12 mouse cellular contexts compared by ENCODE assay signal in the genomic region with DNA sequence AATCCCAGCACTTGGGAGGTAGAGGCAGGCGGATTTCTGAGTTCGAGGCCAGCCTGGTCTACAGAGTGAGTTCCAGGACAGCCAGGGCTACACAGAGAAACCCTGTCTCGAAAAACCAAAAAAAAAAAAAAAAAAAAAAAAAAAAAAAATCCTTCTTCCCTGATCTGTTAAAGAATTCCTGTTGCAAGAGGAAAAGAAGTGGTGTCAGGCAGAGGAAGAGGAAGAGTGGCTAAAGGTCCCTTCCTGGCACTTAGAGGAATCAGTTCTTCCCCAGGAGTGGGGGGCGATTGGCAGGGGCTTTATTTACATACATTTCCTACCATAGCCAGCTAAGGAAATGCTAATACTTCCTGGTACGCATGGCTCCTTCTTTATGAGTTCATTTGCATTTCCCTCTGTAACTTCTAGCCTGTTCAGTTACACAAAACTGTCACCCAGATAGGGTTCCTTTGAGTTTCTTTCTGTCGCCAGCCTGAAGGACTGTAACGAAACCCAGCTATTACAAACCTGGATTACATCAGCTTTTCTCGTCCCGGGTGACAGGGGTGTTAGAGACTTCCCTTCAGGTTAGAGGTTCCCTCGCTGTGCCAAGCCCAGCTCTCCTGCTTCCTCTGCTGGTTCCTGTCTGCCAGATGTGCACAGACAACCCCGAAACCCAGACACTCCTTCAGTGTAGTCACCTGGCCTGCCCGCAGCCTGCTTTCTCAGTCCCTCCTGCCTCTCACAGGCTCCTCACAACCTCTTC. TPM values are rescaled to one million over a fixed set of nuclear protein-coding genes. Genes with fewer than 3 reads are reported as not detected.
DNase-seq lines count a peak whose midpoint lies in the region; ATAC-seq and TF ChIP-seq lines count a peak whose summit lies in the region.
"Had no signal": no experiment of that assay in that cellular context is flagged by ENCODE, and none has a peak within 500 bp of the region (broad histone marks: within the 10 kb centered on the region; RNA-seq: fewer than 3 reads in every experiment).

No protein-coding gene starts in this region.

- no peak for TF ChIP-seq CTCF in lung, postnatal 0 days (IDR thresholded peaks at IDR 0.05)
- TF ChIP-seq CTCF in lung, adult 2 months (IDR thresholded peaks at IDR 0.05; ENCODE audit: insufficient read depth, low read length), result no peak

- no peak overlapping the region for H3K4me3 ChIP-seq in heart, embryonic 10.5 days
- H3K4me3 ChIP-seq in lung, postnatal 0 days (ENCODE audit: low read depth, low read length), result no peak overlapping the region
- H3K4me3 ChIP-seq in lung, adult 2 months (replicated peaks; ENCODE audit: extremely low read depth, low read depth, low read length), result no peak overlapping the region
- no peak overlapping the region for H3K4me3 ChIP-seq in embryonic facial prominence, embryonic 11.5 days (ENCODE audit: low read depth, low read length)
- H3K4me3 ChIP-seq: erythroblast, embryonic 14.5 days had no signal

- H3K4me1 ChIP-seq in heart, embryonic 10.5 days, result peaks cover 18% of the 10 kb centered on the region
- H3K4me1 ChIP-seq in lung, postnatal 0 days (ENCODE audit: insufficient read depth, low read depth, low read length), result no peaks in the 10 kb centered on the region
- peaks cover under 1% of the 10 kb centered on the region; the same call in 1 of the 2 replicates for H3K4me1 ChIP-seq in lung, adult 2 months (ENCODE audit: control insufficient read depth, insufficient read depth, low read length)
- peaks cover 4% of the 10 kb centered on the region; the same call in 1 of the 2 replicates for H3K4me1 ChIP-seq in embryonic facial prominence, embryonic 11.5 days (ENCODE audit: control insufficient read depth, insufficient read depth, low read length)

- no peak overlapping the region for H3K9ac ChIP-seq in lung, postnatal 0 days (replicated peaks; ENCODE audit: low read depth)
- peak overlapping the region; percentile 13; the same call in 1 of the 2 replicates for H3K9ac ChIP-seq in embryonic facial prominence, embryonic 11.5 days (replicated peaks; ENCODE audit: low read length)

- no peak for TF ChIP-seq EP300 in lung, postnatal 0 days (IDR thresholded peaks at IDR 0.05)

- H3K36me3 ChIP-seq in heart, embryonic 10.5 days, result no peaks in the 10 kb centered on the region
- no peaks in the 10 kb centered on the region for H3K36me3 ChIP-seq in lung, postnatal 0 days (ENCODE audit: insufficient read depth, low read length)
- no peaks in the 10 kb centered on the region for H3K36me3 ChIP-seq in embryonic facial prominence, embryonic 11.5 days (replicated peaks; ENCODE audit: control insufficient read depth, insufficient read depth, low read depth, low read length)
- H3K36me3 ChIP-seq in splenic B cell, adult 2 months (ENCODE audit: control insufficient read depth, insufficient read depth, low read length, poor library complexity, severe bottlenecking), result no peaks in the 10 kb centered on the region

- no peaks in the 10 kb centered on the region for H3K27me3 ChIP-seq in heart, embryonic 10.5 days (ENCODE audit: insufficient read depth, poor library complexity, severe bottlenecking)
- H3K27me3 ChIP-seq in lung, postnatal 0 days (replicated peaks; ENCODE audit: insufficient read depth, low read length), result no peaks in the 10 kb centered on the region
- H3K27me3 ChIP-seq in embryonic facial prominence, embryonic 11.5 days (ENCODE audit: control insufficient read depth, insufficient read depth, low read length), result no peaks in the 10 kb centered on the region; the same call in 1 of the 2 replicates
- H3K27me3 ChIP-seq in splenic B cell, adult 2 months (ENCODE audit: control insufficient read depth, insufficient read depth, low read length, poor library complexity, severe bottlenecking), result no peaks in the 10 kb centered on the region

- no peak for DNase-seq in heart, embryonic 10.5 days (ENCODE audit: low spot score)
- no peak for DNase-seq in heart, adult 9 months (ENCODE audit: low spot score in 2 of 2)
- peak; percentile 19 for DNase-seq in lung, postnatal 0 days (ENCODE audit: low spot score)
- no peak for DNase-seq in lung, adult 2 months
- no peak for DNase-seq in embryonic facial prominence, embryonic 11.5 days (ENCODE audit: low spot score)
- peak; percentile 28 for DNase-seq in splenic B cell, adult 2 months (ENCODE audit: low read depth, low spot score)
- no peak for DNase-seq in yolk sac, embryonic 10.5 days (ENCODE audit: low spot score)
- DNase-seq in layer of hippocampus, postnatal 14 days (ENCODE audit: low spot score in 2 of 2), result no peak
- DNase-seq: cerebellum, adult 9-10 months; kidney, postnatal 36 days; right cerebral cortex, postnatal 4 days had no signal

- H3K4me2 ChIP-seq in lung, postnatal 0 days (replicated peaks; ENCODE audit: low read depth, low read length), result no peak overlapping the region
- no peak overlapping the region for H3K4me2 ChIP-seq in embryonic facial prominence, embryonic 11.5 days (ENCODE audit: low read depth, low read length)

- ATAC-seq in lung, postnatal 0 days, result 0 out of 2 replicates have a peak, but pooled peaks have one; percentile 19
- no peak for ATAC-seq in embryonic facial prominence, embryonic 11.5 days (replicated peaks; ENCODE audit: insufficient number of reproducible peaks, low FRiP score, low TSS enrichment, low read depth)

- H3K27ac ChIP-seq in heart, embryonic 10.5 days, result peak overlapping the region; percentile 52; the same call in 1 of the 2 replicates
- peak overlapping the region; percentile 38 for H3K27ac ChIP-seq in lung, postnatal 0 days (ENCODE audit: low read length)
- H3K27ac ChIP-seq in embryonic facial prominence, embryonic 11.5 days (replicated peaks; ENCODE audit: low read depth, low read length), result no peak overlapping the region; the same call in 1 of the 2 replicates

- TF ChIP-seq POLR2A in lung, adult 2 months (IDR thresholded peaks at IDR 0.05; ENCODE audit: borderline replicate concordance, extremely low read depth, low read depth, low read length), result no peak

- H3K9me3 ChIP-seq in heart, embryonic 10.5 days, result no peaks in the 10 kb centered on the region
- no peaks in the 10 kb centered on the region for H3K9me3 ChIP-seq in lung, postnatal 0 days (ENCODE audit: low read length)
- H3K9me3 ChIP-seq in embryonic facial prominence, embryonic 11.5 days (replicated peaks; ENCODE audit: control insufficient read depth, low read length), result no peaks in the 10 kb centered on the region

- WGBS in heart, embryonic 10.5 days, result 41% methylated on average over 11 of the region's 12 CpGs
- WGBS in lung, postnatal 0 days, result 48% methylated on average over 12 of the region's 12 CpGs
- 36% methylated on average over 12 of the region's 12 CpGs for WGBS in lung, adult 2 months
- WGBS in embryonic facial prominence, embryonic 11.5 days, result 53% methylated on average over 12 of the region's 12 CpGs

RNA-seq across cellular contexts. Expression of a gene that starts 6.1 kb away (rescaled TPM):
- 23.9 and 27.8 TPM in 2 replicates for polyA plus RNA-seq in heart, embryonic 10.5 days (2016; fragmentation: Nextera tagmentation; extraction: Ambion mirVana)
- 25.3 and 27.7 TPM in 2 replicates for polyA plus RNA-seq in lung, postnatal 0 days (2015; fragmentation: Nextera tagmentation; extraction: Ambion mirVana)
- polyA plus RNA-seq in lung, adult 2 months (2012; rRNA removed), result 39.3 and 53.9 TPM in 2 replicates
- polyA plus RNA-seq in embryonic facial prominence, embryonic 11.5 days (2014; fragmentation: Nextera tagmentation; extraction: Ambion mirVana), result 10.2 and 14.0 TPM in 2 replicates
- 10 to 100 TPM; 95.0 to 99.2 TPM for total RNA-seq in layer of hippocampus, postnatal 14 days (2021)

RNA-seq across cellular contexts. Expression of a gene that starts 10.5 kb away (rescaled TPM):
- 6.5 and 8.1 TPM in 2 replicates for polyA plus RNA-seq in heart, embryonic 10.5 days (2016; fragmentation: Nextera tagmentation; extraction: Ambion mirVana)
- polyA plus RNA-seq in lung, postnatal 0 days (2015; fragmentation: Nextera tagmentation; extraction: Ambion mirVana), result 23.0 and 23.1 TPM in 2 replicates
- 215 and 250 TPM in 2 replicates for polyA plus RNA-seq in lung, adult 2 months (2012; rRNA removed)
- polyA plus RNA-seq in embryonic facial prominence, embryonic 11.5 days (2014; fragmentation: Nextera tagmentation; extraction: Ambion mirVana), result 10.9 and 16.6 TPM in 2 replicates
- 1 to 10 TPM; 9.2 TPM for total RNA-seq in layer of hippocampus, postnatal 14 days (2021)

RNA-seq across cellular contexts. Expression of a gene that starts 28.8 kb away (rescaled TPM):
- 29.0 and 32.7 TPM in 2 replicates for polyA plus RNA-seq in heart, embryonic 10.5 days (2016; fragmentation: Nextera tagmentation; extraction: Ambion mirVana)
- 114 and 135 TPM in 2 replicates for polyA plus RNA-seq in lung, postnatal 0 days (2015; fragmentation: Nextera tagmentation; extraction: Ambion mirVana)
- 46.8 and 69.6 TPM in 2 replicates for polyA plus RNA-seq in lung, adult 2 months (2012; rRNA removed)
- 22.1 and 22.9 TPM in 2 replicates for polyA plus RNA-seq in embryonic facial prominence, embryonic 11.5 days (2014; fragmentation: Nextera tagmentation; extraction: Ambion mirVana)
- total RNA-seq in layer of hippocampus, postnatal 14 days (2021), result 10 to 100 TPM; 18.6 to 19.2 TPM

RNA-seq across cellular contexts. Expression of a gene that starts 44.4 kb away (rescaled TPM):
- polyA plus RNA-seq in heart, embryonic 10.5 days (2016; fragmentation: Nextera tagmentation; extraction: Ambion mirVana), result 7.9 and 18.6 TPM in 2 replicates
- polyA plus RNA-seq in lung, postnatal 0 days (2015; fragmentation: Nextera tagmentation; extraction: Ambion mirVana), result 0.18 TPM in 1 of 2 replicates, not detected in the other
- polyA plus RNA-seq in lung, adult 2 months (2012; rRNA removed), result 4.9 and 9.4 TPM in 2 replicates
- 0.64 and 1.2 TPM in 2 replicates for polyA plus RNA-seq in embryonic facial prominence, embryonic 11.5 days (2014; fragmentation: Nextera tagmentation; extraction: Ambion mirVana)
- total RNA-seq in layer of hippocampus, postnatal 14 days (2021), result 1 to 10 TPM in 1 of 2 experiments, under 1 TPM in 1; 0.26 to 1.7 TPM
- polyA plus RNA-seq: erythroblast, embryonic 14.5 days had no signal

Comparison
In these comparisons a context has a peak if more than half of its experiments do, and no peak if none do; other contexts are left out.
1. DNase-seq: peak in lung, postnatal 0 days (single experiment) and splenic B cell, adult 2 months (single experiment); none in heart, embryonic 10.5 days (single experiment), heart, adult 9 months (0 of 2), lung, adult 2 months (single experiment), embryonic facial prominence, embryonic 11.5 days (single experiment), yolk sac, embryonic 10.5 days (single experiment) and layer of hippocampus, postnatal 14 days (0 of 2).